Mouse (Mus musculus) liver, embryonic 16.5 days (tissue): ENCODE data around the gene Adk. TPM values are rescaled to one million over a fixed set of nuclear protein-coding genes. Genes with fewer than 3 reads are reported as not detected.

ENCODE experiments used
- ATAC-seq: fragments of 200-750 bp; cut with Nextera tagmentation; 2 replicates; pipeline ENCODE4 v1.8.0; 2017; ENCODE audit warnings: low read depth, mild to moderate bottlenecking, moderate number of reproducible peaks, moderate library complexity
- H3K27ac ChIP-seq: fragments of 300-500 bp; sonication (generic); 2 replicates; pipeline ENCODE4 v1.5.1; 2014; ENCODE audit warnings: mild to moderate bottlenecking, low read length
- H3K27me3 ChIP-seq: fragments of 300-500 bp; sonication (generic); 2 replicates; pipeline ENCODE4 v1.6.1; 2014; ENCODE audit warnings: low read depth, low read length, mixed read lengths; ENCODE audit not compliant: control insufficient read depth, insufficient read depth
- H3K36me3 ChIP-seq: fragments of 300-500 bp; sonication (generic); 2 replicates; pipeline ENCODE4 v1.6.1; 2014; ENCODE audit warnings: mild to moderate bottlenecking; ENCODE audit not compliant: control insufficient read depth, insufficient read depth
- H3K4me1 ChIP-seq: fragments of 300-500 bp; sonication (generic); 2 replicates; pipeline ENCODE4 v1.6.1; 2014; ENCODE audit warnings: low read depth, low read length, mixed read lengths; ENCODE audit not compliant: control insufficient read depth
- H3K4me2 ChIP-seq: fragments of 300-500 bp; sonication (generic); 2 replicates; pipeline ENCODE4 v1.6.1; 2014; ENCODE audit warnings: low read depth, low read length, mixed read lengths
- H3K4me3 ChIP-seq: fragments of 300-500 bp; sonication (generic); 2 replicates; pipeline ENCODE4 v1.5.1; 2014; ENCODE audit warnings: low read depth, mild to moderate bottlenecking, low read length
- H3K9ac ChIP-seq: fragments of 300-500 bp; sonication (generic); 2 replicates; pipeline ENCODE4 v1.6.1; 2014; ENCODE audit warnings: low read depth, low read length
- H3K9me3 ChIP-seq: fragments of 300-500 bp; sonication (generic); replicated peaks from 2 replicates; pipeline ENCODE4 v1.6.1; 2016; ENCODE audit warnings: low read length; ENCODE audit not compliant: control insufficient read depth
- WGBS: fragments of 180-500 bp; shearing (Covaris S2); extraction: QIAGEN DNeasy Blood & Tissue Kit; methylation state at CpG from one replicate; pipeline ENCODE4 v1.1.7; 2014; ENCODE audit not compliant: insufficient replicate concordance; 5-methylcytosine and 5-hydroxymethylcytosine counted together
- polyA plus RNA-seq: library from polyadenylated mRNA; unstranded; fragments of >200 nt; fragmentation: Nextera tagmentation; extraction: Ambion mirVana; gene quantifications from 2 replicates; pipeline ENCODE4 v1.2.1, GENCODE M21; 2015

Gene Adk
- polyA plus RNA-seq, 1 experiment from 2014 or later, result 224 TPM

DNA sequence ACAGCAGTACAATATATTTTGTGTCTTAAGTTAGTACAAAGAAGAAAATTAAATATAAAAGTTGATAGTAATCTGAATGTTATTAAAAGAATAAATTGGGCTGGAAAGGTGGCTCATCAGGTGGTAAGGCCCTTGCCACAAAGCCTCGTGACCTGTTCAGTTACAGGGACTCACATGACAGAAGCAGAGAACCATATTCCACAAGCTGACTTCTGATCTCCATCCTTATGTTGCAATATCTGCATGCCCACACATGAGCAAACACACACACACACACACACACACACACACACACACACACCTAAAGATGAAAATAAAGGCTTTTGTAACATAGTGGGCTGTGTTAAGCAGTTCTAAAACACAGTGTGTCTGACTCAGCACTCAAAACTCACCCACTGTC is 90.2 kb downstream of the Adk start:
- no peak overlapping the region for H3K4me2 ChIP-seq
- WGBS, result 63% methylated on average over 1 of the region's 1 CpGs
- H3K36me3 ChIP-seq, result no peaks in the 10 kb centered on the region
- H3K4me1 ChIP-seq, result no peaks in the 10 kb centered on the region; the same call in 1 of the 2 replicates
- H3K9ac ChIP-seq, result no peak overlapping the region
- no peaks in the 10 kb centered on the region for H3K27me3 ChIP-seq
- no peaks in the 10 kb centered on the region for H3K9me3 ChIP-seq
- no peak overlapping the region for H3K4me3 ChIP-seq
- ATAC-seq, result peak; percentile 21; the same call in 1 of the 2 replicates
- H3K27ac ChIP-seq, result no peak overlapping the region

DNA sequence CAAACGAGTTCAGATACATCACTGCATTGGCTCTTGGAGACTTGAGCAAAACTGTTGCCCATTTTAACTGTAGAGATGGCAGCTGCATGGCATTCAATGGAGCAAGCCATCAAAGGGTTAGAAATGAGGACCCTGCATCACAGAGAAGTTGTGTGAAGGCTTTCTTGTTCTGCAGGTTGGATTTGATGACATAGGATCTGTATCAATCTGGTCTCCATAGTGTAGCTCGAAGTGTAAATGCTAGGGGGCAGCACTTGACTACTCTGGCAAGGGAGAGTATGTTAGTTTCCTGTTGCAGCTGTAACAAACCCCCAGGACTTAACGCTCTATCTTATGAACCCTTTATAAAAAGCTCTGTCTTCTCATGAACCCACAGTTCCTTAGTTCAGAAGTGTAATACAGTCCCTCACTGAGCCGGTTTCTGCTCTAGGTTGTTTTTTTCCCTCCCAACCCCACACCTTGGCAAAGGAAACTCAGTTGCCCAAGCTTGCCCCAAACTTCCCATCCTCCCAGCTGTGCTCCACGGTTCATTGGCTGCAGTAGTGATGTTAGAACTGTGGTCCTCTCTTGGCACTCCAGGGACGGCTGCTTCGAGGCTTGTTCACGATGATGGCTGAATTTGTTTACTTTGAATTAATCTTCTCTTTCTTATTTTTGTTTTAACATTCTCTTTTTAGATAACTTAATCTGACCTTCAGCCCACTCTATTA is 91.2 kb downstream of the Adk start:
- ATAC-seq, result no peak; the same call in 1 of the 2 replicates
- no peak overlapping the region for H3K4me3 ChIP-seq
- no peaks in the 10 kb centered on the region for H3K27me3 ChIP-seq
- H3K36me3 ChIP-seq, result no peaks in the 10 kb centered on the region
- no peak overlapping the region for H3K9ac ChIP-seq
- no peak overlapping the region for H3K4me2 ChIP-seq
- no peaks in the 10 kb centered on the region; the same call in 1 of the 2 replicates for H3K4me1 ChIP-seq
- 69% methylated on average over 8 of the region's 8 CpGs for WGBS
- H3K27ac ChIP-seq, result no peak overlapping the region
- H3K9me3 ChIP-seq, result no peaks in the 10 kb centered on the region

DNA sequence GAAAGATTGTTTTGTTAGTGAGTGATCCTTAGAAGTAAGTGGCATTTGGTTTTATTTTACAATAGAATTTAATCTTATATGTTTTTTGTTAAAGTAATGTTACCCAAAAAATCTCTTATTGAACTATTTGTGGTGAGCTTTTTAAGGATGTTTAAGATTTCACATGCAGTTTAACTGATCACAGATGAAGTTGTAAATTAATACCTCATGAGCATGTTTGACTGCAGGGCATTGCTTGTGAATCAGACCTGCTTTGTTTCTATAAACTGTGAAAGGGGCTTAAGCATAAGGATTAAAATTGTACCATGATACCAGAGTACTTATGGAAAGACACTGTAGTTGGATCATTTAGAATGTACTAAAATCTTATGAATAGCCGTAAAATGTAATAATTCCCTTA is 94.8 kb downstream of the Adk start:
- no peak overlapping the region for H3K4me3 ChIP-seq
- no peaks in the 10 kb centered on the region for H3K36me3 ChIP-seq
- no peak for ATAC-seq
- H3K9ac ChIP-seq, result no peak overlapping the region
- no peak overlapping the region for H3K27ac ChIP-seq
- 88% methylated on average over 1 of the region's 1 CpGs for WGBS
- no peaks in the 10 kb centered on the region; the same call in 1 of the 2 replicates for H3K4me1 ChIP-seq
- H3K4me2 ChIP-seq, result no peak overlapping the region
- H3K27me3 ChIP-seq, result no peaks in the 10 kb centered on the region
- H3K9me3 ChIP-seq, result no peaks in the 10 kb centered on the region

DNA sequence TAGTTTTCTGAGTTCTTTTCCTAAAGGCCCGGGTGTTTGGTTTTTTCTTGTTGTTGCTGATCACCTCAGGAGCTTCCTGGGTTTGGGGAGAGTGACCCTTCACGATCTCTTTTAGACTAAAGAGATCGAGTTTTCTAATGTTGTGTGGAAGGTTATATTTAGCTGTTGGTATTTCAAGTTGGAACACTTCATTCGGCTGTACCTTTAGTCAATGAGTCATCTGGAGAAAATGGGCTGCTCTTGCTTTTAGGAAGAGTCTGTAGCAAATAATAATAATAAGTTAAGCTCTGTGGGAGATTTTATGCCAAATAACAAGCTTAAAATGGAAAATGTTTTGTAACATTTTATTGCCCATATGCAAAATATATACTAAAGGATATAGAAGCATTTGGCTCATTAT is 97.9 kb downstream of the Adk start:
- WGBS, result 69% methylated on average over 4 of the region's 4 CpGs
- Histone ChIP-seq H3K9ac (no peak overlapping the region), H3K4me3 (no peak overlapping the region), H3K27ac (no peak overlapping the region), H3K4me2 (no peak overlapping the region), H3K9me3 (no peaks in the 10 kb centered on the region), H3K27me3 (no peaks in the 10 kb centered on the region), H3K4me1 (no peaks in the 10 kb centered on the region; the same call in none of the 2 replicates), H3K36me3 (no peaks in the 10 kb centered on the region)
- no peak for ATAC-seq

DNA sequence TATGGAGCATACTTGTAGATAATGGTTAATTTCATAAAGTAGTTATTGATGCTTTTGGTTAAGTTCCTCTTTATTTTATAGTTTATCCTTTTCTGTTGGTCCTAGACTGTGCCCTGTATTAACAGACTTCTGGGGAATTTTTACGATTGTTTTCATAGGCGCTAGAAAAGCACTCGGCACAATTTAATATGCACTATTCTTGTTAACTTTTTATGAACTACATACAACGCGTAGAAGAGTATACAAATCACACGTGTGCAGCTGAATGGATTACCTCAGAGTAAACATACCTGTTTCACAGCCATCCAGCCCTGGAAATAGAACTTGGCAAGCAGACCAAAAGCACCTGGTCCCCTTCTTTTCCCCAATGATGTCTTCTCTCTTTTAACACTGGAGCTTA is 99.7 kb downstream of the Adk start:
- ATAC-seq, result no peak

DNA sequence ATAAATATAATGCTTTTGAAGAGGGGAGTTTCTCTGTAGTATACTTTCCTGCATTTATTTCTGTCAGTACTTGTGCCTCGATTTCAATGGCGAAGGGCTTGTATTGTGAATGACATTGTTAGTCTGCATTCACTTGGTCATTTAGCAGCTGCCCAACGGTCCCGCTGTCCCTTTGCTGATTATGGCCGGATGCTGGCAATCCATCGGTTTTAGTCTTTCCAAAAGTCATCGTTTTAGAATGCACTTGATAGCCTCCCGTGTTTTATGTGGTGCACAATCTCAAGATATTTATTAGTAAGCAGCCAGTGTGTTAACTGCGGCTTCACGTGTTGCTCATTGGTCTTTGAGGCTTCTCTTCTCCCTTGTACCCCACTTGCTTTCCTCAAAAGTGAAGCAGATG is 113.3 kb downstream of the Adk start:
- no peaks in the 10 kb centered on the region for H3K4me1 ChIP-seq
- no peak overlapping the region for H3K9ac ChIP-seq
- no peak for ATAC-seq
- no peak overlapping the region for H3K4me3 ChIP-seq
- H3K9me3 ChIP-seq, result no peaks in the 10 kb centered on the region
- H3K36me3 ChIP-seq, result no peaks in the 10 kb centered on the region
- 80% methylated on average over 10 of the region's 10 CpGs for WGBS
- H3K27ac ChIP-seq, result no peak overlapping the region
- H3K4me2 ChIP-seq, result no peak overlapping the region
- H3K27me3 ChIP-seq, result no peaks in the 10 kb centered on the region

More for the DNA sequence above, 99.7 kb downstream of the Adk start:
- 79% methylated on average over 6 of the region's 6 CpGs for WGBS
- no peak overlapping the region for H3K4me3 ChIP-seq
- H3K36me3 ChIP-seq, result no peaks in the 10 kb centered on the region
- no peaks in the 10 kb centered on the region for H3K9me3 ChIP-seq
- H3K27me3 ChIP-seq, result no peaks in the 10 kb centered on the region
- no peak overlapping the region for H3K27ac ChIP-seq
- H3K4me1 ChIP-seq, result no peaks in the 10 kb centered on the region; the same call in none of the 2 replicates
- no peak overlapping the region for H3K9ac ChIP-seq
- H3K4me2 ChIP-seq, result no peak overlapping the region

DNA sequence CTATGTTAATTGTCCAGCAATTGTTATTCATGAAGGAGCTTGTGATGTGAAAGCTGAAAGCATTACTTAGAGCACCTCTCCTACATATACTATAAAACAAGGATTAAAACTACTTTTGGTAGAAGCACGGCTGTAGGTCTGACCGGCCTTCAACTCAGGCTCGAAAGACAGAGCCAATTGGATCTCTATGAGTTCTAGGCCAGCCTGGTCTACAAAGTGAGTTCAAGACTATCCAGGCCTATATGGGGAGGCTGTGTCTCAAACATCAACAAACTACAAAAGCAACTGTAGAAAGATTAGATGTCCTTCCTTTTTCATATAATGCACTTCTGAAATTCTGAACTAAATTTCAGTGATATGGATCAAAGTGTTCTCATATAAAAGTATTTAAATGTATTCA is 113.7 kb downstream of the Adk start:
- no peak for ATAC-seq
- no peaks in the 10 kb centered on the region for H3K9me3 ChIP-seq
- H3K9ac ChIP-seq, result no peak overlapping the region
- H3K27ac ChIP-seq, result no peak overlapping the region
- 88% methylated on average over 3 of the region's 3 CpGs for WGBS
- H3K4me2 ChIP-seq, result no peak overlapping the region
- no peaks in the 10 kb centered on the region for H3K4me1 ChIP-seq
- H3K27me3 ChIP-seq, result no peaks in the 10 kb centered on the region
- no peak overlapping the region for H3K4me3 ChIP-seq
- H3K36me3 ChIP-seq, result no peaks in the 10 kb centered on the region

DNA sequence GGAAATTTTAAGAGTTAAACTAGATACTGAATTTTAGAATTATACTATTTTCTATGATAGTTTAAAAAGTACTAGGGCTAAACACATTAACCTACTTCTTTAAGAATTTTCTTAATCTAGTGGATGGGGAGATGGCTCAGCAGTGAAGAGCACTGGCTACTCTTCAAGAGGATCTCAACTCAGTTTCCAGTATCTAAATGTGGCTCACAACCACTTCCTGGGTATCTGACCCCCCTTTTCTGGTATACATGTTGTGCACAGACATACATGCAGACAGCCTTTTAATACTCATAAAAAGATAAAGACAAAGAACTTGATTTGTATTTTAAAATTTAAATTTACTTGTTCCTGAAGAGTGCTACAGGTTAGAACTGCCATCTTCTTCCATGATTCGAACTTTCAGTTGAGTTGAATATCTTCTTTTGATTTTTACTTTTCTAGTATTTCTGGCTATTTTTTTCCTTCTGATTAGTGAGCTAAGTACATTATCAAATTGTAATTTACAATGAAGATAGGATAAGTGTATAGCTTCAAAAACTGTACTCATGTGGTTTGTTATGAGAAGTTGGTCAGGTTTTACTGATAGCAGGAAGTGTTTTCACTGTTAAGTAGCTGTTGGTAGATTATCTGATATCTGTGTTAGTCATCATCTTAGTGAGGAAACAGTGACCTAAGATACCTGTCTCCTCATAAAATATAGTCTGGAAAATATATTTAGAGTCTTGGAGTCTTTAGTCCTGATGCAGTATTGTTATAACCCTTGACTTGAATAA is 121.8 kb downstream of the Adk start:
- H3K4me1 ChIP-seq, result no peaks in the 10 kb centered on the region

DNA sequence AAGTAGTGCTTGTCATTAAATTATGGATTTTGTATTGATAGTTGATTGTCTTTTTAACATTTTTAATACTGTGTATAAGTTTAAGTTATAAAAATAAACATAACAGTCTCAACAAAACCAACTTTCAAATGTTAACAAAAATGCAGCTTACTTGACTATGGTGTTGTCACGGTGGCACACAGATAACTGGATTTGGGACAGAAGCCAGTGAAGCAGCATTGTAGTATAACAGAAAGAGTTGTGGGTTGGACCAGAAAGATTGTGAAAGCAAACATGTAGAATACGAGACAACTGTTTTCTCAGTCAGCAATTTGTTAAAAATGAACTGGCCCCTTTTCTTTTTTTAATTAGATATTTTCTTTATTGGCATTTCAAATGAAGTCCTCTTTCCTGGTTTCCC is 122.4 kb downstream of the Adk start:
- no peaks in the 10 kb centered on the region for H3K27me3 ChIP-seq
- 67% methylated on average over 2 of the region's 2 CpGs for WGBS

More for the DNA sequence above, 121.8 kb downstream of the Adk start:
- WGBS, result 64% methylated on average over 1 of the region's 1 CpGs
- no peaks in the 10 kb centered on the region for H3K36me3 ChIP-seq
- no peak overlapping the region for H3K27ac ChIP-seq
- no peaks in the 10 kb centered on the region for H3K9me3 ChIP-seq
- no peak overlapping the region for H3K4me3 ChIP-seq
- no peak for ATAC-seq
- H3K27me3 ChIP-seq, result no peaks in the 10 kb centered on the region
- no peak overlapping the region for H3K9ac ChIP-seq
- no peak overlapping the region for H3K4me2 ChIP-seq

More for the DNA sequence above, 122.4 kb downstream of the Adk start:
- Histone ChIP-seq H3K27ac (no peak overlapping the region), H3K4me2 (no peak overlapping the region), H3K4me3 (no peak overlapping the region), H3K4me1 (no peaks in the 10 kb centered on the region), H3K9ac (no peak overlapping the region), H3K36me3 (no peaks in the 10 kb centered on the region), H3K9me3 (no peaks in the 10 kb centered on the region)
- ATAC-seq, result no peak
